22 mouse cellular contexts compared by ENCODE assay signal in genomic region chr2:130297580-130297979, GRCm38 (mm10). TPM values are rescaled to one million over a fixed set of nuclear protein-coding genes. Genes with fewer than 3 reads are reported as not detected.
DNase-seq lines count a peak whose midpoint lies in the region; ATAC-seq and TF ChIP-seq lines count a peak whose summit lies in the region.
"Had no signal": no experiment of that assay in that cellular context is flagged by ENCODE, and none has a peak within 500 bp of the region (broad histone marks: within the 10 kb centered on the region; RNA-seq: fewer than 3 reads in every experiment).

No protein-coding gene starts in this region.

- 87% methylated on average over 9 of the region's 9 CpGs for WGBS in forebrain, embryonic 13.5 days
- 84% methylated on average over 9 of the region's 9 CpGs for WGBS in forebrain, embryonic 10.5 days
- 80% methylated on average over 9 of the region's 9 CpGs for WGBS in midbrain, embryonic 11.5 days
- WGBS in midbrain, postnatal 0 days = 83% methylated on average over 9 of the region's 9 CpGs
- 74% methylated on average over 9 of the region's 9 CpGs for WGBS in embryonic facial prominence, embryonic 14.5 days

- TF ChIP-seq CTCF in midbrain, postnatal 0 days (IDR thresholded peaks at IDR 0.05) = no peak

- H3K4me1 ChIP-seq in forebrain, embryonic 13.5 days = peaks cover 34% of the 10 kb centered on the region
- peaks cover 50% of the 10 kb centered on the region for H3K4me1 ChIP-seq in forebrain, embryonic 10.5 days
- peaks cover 24% of the 10 kb centered on the region for H3K4me1 ChIP-seq in midbrain, embryonic 11.5 days (ENCODE audit: control insufficient read depth, insufficient read depth, low read length)
- H3K4me1 ChIP-seq in midbrain, postnatal 0 days (ENCODE audit: insufficient read depth, low read length) = peaks cover 4% of the 10 kb centered on the region; the same call in 1 of the 2 replicates
- H3K4me1 ChIP-seq in embryonic facial prominence, embryonic 14.5 days (ENCODE audit: control insufficient read depth, insufficient read depth, low read length) = peaks cover 14% of the 10 kb centered on the region

- peaks cover 26% of the 10 kb centered on the region for H3K36me3 ChIP-seq in forebrain, embryonic 13.5 days (ENCODE audit: poor library complexity, severe bottlenecking)
- H3K36me3 ChIP-seq in forebrain, embryonic 10.5 days (replicated peaks) = peaks cover 9% of the 10 kb centered on the region
- H3K36me3 ChIP-seq in midbrain, embryonic 11.5 days (ENCODE audit: control insufficient read depth, insufficient read depth, low read length) = no peaks in the 10 kb centered on the region; the same call in 1 of the 2 replicates
- H3K36me3 ChIP-seq in midbrain, postnatal 0 days (ENCODE audit: insufficient read depth, low read length) = peaks cover 8% of the 10 kb centered on the region
- H3K36me3 ChIP-seq in embryonic facial prominence, embryonic 14.5 days (ENCODE audit: control insufficient read depth, insufficient read depth, low read length) = no peaks in the 10 kb centered on the region
- H3K36me3 ChIP-seq: embryonic facial prominence, embryonic 15.5 days; forebrain, embryonic 15.5 days; hindbrain, embryonic 12.5 days; hindbrain, embryonic 15.5 days had no signal

- H3K9ac ChIP-seq in forebrain, embryonic 13.5 days = no peak overlapping the region
- no peak overlapping the region for H3K9ac ChIP-seq in midbrain, embryonic 11.5 days (ENCODE audit: low read length)
- no peak overlapping the region for H3K9ac ChIP-seq in midbrain, postnatal 0 days (replicated peaks; ENCODE audit: low read length, poor library complexity, severe bottlenecking)
- no peak overlapping the region for H3K9ac ChIP-seq in embryonic facial prominence, embryonic 14.5 days (ENCODE audit: low read depth, low read length)
- H3K9ac ChIP-seq: embryonic facial prominence, embryonic 15.5 days; forebrain, embryonic 15.5 days; hindbrain, embryonic 12.5 days; hindbrain, embryonic 15.5 days had no signal

- no peak for ATAC-seq in forebrain, embryonic 13.5 days
- no peak for ATAC-seq in midbrain, embryonic 11.5 days (ENCODE audit: low FRiP score)
- no peak for ATAC-seq in midbrain, postnatal 0 days (ENCODE audit: low FRiP score)
- no peak for ATAC-seq in embryonic facial prominence, embryonic 14.5 days (ENCODE audit: low read depth)
- ATAC-seq: CD4-positive, CD25-positive, alpha-beta regulatory T cell, adult 4 months; forebrain, embryonic 15.5 days had no signal

- no peaks in the 10 kb centered on the region for H3K9me3 ChIP-seq in forebrain, embryonic 13.5 days (replicated peaks)
- no peaks in the 10 kb centered on the region for H3K9me3 ChIP-seq in forebrain, embryonic 10.5 days
- H3K9me3 ChIP-seq in midbrain, embryonic 11.5 days (ENCODE audit: control insufficient read depth, low read length) = no peaks in the 10 kb centered on the region
- H3K9me3 ChIP-seq in midbrain, postnatal 0 days (ENCODE audit: low read length) = no peaks in the 10 kb centered on the region
- no peaks in the 10 kb centered on the region for H3K9me3 ChIP-seq in embryonic facial prominence, embryonic 14.5 days (ENCODE audit: control insufficient read depth, low read length)
- H3K9me3 ChIP-seq: embryonic facial prominence, embryonic 15.5 days; forebrain, embryonic 15.5 days; heart, embryonic 10.5 days; hindbrain, embryonic 12.5 days; hindbrain, embryonic 15.5 days had no signal

- no peak overlapping the region for H3K27ac ChIP-seq in forebrain, embryonic 13.5 days
- H3K27ac ChIP-seq in forebrain, embryonic 10.5 days = no peak overlapping the region
- no peak overlapping the region for H3K27ac ChIP-seq in midbrain, embryonic 11.5 days (ENCODE audit: low read depth, low read length)
- no peak overlapping the region for H3K27ac ChIP-seq in midbrain, postnatal 0 days (ENCODE audit: low read depth, low read length)
- H3K27ac ChIP-seq in embryonic facial prominence, embryonic 14.5 days (replicated peaks; ENCODE audit: low read depth, low read length) = no peak overlapping the region
- H3K27ac ChIP-seq: embryonic facial prominence, embryonic 15.5 days; forebrain, embryonic 15.5 days; heart, adult 2 months; heart, embryonic 10.5 days; hindbrain, embryonic 12.5 days; hindbrain, embryonic 15.5 days had no signal

- DNase-seq in forebrain, embryonic 10.5 days (ENCODE audit: extremely low spot score, low spot score) = no peak
- peak; percentile 76 for DNase-seq in midbrain, embryonic 11.5 days (ENCODE audit: low spot score, missing footprints)
- DNase-seq in midbrain, postnatal 0 days (ENCODE audit: low spot score) = no peak
- DNase-seq in embryonic facial prominence, embryonic 14.5 days (ENCODE audit: low spot score) = no peak
- no peak for DNase-seq in spleen, postnatal 36 days (ENCODE audit: low spot score in 2 of 2)
- DNase-seq: adrenal gland, adult 2 months; adrenal gland, postnatal 14 days; cerebellum, adult 11 months; cerebellum, adult 2 months; cerebellum, adult 9-11 months; cerebellum, postnatal 25 days; gastrocnemius, postnatal 25 days; heart, adult 2 months had no signal

- H3K27me3 ChIP-seq in forebrain, embryonic 13.5 days = peaks cover 8% of the 10 kb centered on the region
- H3K27me3 ChIP-seq in forebrain, embryonic 10.5 days (ENCODE audit: poor library complexity, severe bottlenecking) = peaks cover 57% of the 10 kb centered on the region
- peaks cover 5% of the 10 kb centered on the region for H3K27me3 ChIP-seq in midbrain, embryonic 11.5 days (ENCODE audit: control insufficient read depth, insufficient read depth, low read length)
- no peaks in the 10 kb centered on the region for H3K27me3 ChIP-seq in midbrain, postnatal 0 days (ENCODE audit: insufficient read depth, low read length)
- no peaks in the 10 kb centered on the region; the same call in 1 of the 2 replicates for H3K27me3 ChIP-seq in embryonic facial prominence, embryonic 14.5 days (replicated peaks; ENCODE audit: control insufficient read depth, insufficient read depth, low read length)
- H3K27me3 ChIP-seq: forebrain, embryonic 15.5 days; hindbrain, embryonic 15.5 days had no signal

- peak overlapping the region; percentile 70 for H3K4me2 ChIP-seq in forebrain, embryonic 13.5 days
- H3K4me2 ChIP-seq in midbrain, embryonic 11.5 days = no peak overlapping the region
- H3K4me2 ChIP-seq in midbrain, postnatal 0 days (ENCODE audit: low read depth, low read length, poor library complexity, severe bottlenecking) = no peak overlapping the region
- 0 out of 2 replicates have a peak overlapping the region, but pooled peaks have one; percentile 78 for H3K4me2 ChIP-seq in embryonic facial prominence, embryonic 14.5 days (ENCODE audit: low read depth, low read length)
- H3K4me2 ChIP-seq: forebrain, embryonic 15.5 days had no signal

- no peak overlapping the region for H3K4me3 ChIP-seq in forebrain, embryonic 13.5 days
- H3K4me3 ChIP-seq in forebrain, embryonic 10.5 days = no peak overlapping the region
- no peak overlapping the region for H3K4me3 ChIP-seq in midbrain, embryonic 11.5 days (ENCODE audit: low read depth, low read length)
- no peak overlapping the region for H3K4me3 ChIP-seq in midbrain, postnatal 0 days (ENCODE audit: low read depth, low read length)
- no peak overlapping the region for H3K4me3 ChIP-seq in embryonic facial prominence, embryonic 14.5 days (ENCODE audit: low read depth, low read length)
- H3K4me3 ChIP-seq: heart, adult 2 months; heart, embryonic 10.5 days had no signal

RNA-seq across cellular contexts. Expression of gene Ebf4, which starts 2.6 kb away (rescaled TPM):
- 2.1 and 2.6 TPM in 2 replicates for polyA plus RNA-seq in forebrain, embryonic 13.5 days (2015; fragmentation: Nextera tagmentation; extraction: Ambion mirVana)
- polyA plus RNA-seq in forebrain, embryonic 10.5 days (2016; fragmentation: Nextera tagmentation; extraction: Ambion mirVana) = 0.79 and 0.80 TPM in 2 replicates
- polyA plus RNA-seq in midbrain, embryonic 11.5 days (2014; fragmentation: Nextera tagmentation; extraction: Ambion mirVana) = 1.3 and 1.8 TPM in 2 replicates
- 17.2 and 22.5 TPM in 2 replicates for total RNA-seq in midbrain, postnatal 0 days (2014; rRNA removed)
- polyA plus RNA-seq in midbrain, postnatal 0 days (2015; fragmentation: Nextera tagmentation; extraction: Ambion mirVana) = 6.3 and 6.7 TPM in 2 replicates
- polyA plus RNA-seq in embryonic facial prominence, embryonic 14.5 days (2014; fragmentation: Nextera tagmentation; extraction: Ambion mirVana) = 4.2 and 5.1 TPM in 2 replicates
- total RNA-seq: common myeloid progenitor, adult 5-6 weeks; hematopoietic stem cell, adult 5-6 weeks had no signal
- polyA plus RNA-seq: CD4-positive, CD25-positive, alpha-beta regulatory T cell, adult 4 months had no signal

RNA-seq across cellular contexts. Expression of gene Idh3b, which starts 13.2 kb away (rescaled TPM):
- 153 and 172 TPM in 2 replicates for polyA plus RNA-seq in forebrain, embryonic 13.5 days (2015; fragmentation: Nextera tagmentation; extraction: Ambion mirVana)
- polyA plus RNA-seq in forebrain, embryonic 10.5 days (2016; fragmentation: Nextera tagmentation; extraction: Ambion mirVana) = 136 and 139 TPM in 2 replicates
- 145 and 150 TPM in 2 replicates for polyA plus RNA-seq in midbrain, embryonic 11.5 days (2014; fragmentation: Nextera tagmentation; extraction: Ambion mirVana)
- 141 and 149 TPM in 2 replicates for total RNA-seq in midbrain, postnatal 0 days (2014; rRNA removed)
- polyA plus RNA-seq in midbrain, postnatal 0 days (2015; fragmentation: Nextera tagmentation; extraction: Ambion mirVana) = 176 and 194 TPM in 2 replicates
- polyA plus RNA-seq in embryonic facial prominence, embryonic 14.5 days (2014; fragmentation: Nextera tagmentation; extraction: Ambion mirVana) = 159 and 166 TPM in 2 replicates

RNA-seq across cellular contexts. Expression of gene Nop56, which starts 23.4 kb away (rescaled TPM):
- polyA plus RNA-seq in forebrain, embryonic 13.5 days (2015; fragmentation: Nextera tagmentation; extraction: Ambion mirVana) = 288 and 308 TPM in 2 replicates
- 501 and 511 TPM in 2 replicates for polyA plus RNA-seq in forebrain, embryonic 10.5 days (2016; fragmentation: Nextera tagmentation; extraction: Ambion mirVana)
- 335 and 341 TPM in 2 replicates for polyA plus RNA-seq in midbrain, embryonic 11.5 days (2014; fragmentation: Nextera tagmentation; extraction: Ambion mirVana)
- total RNA-seq in midbrain, postnatal 0 days (2014; rRNA removed) = 104 and 139 TPM in 2 replicates
- polyA plus RNA-seq in midbrain, postnatal 0 days (2015; fragmentation: Nextera tagmentation; extraction: Ambion mirVana) = 259 and 302 TPM in 2 replicates
- 229 and 230 TPM in 2 replicates for polyA plus RNA-seq in embryonic facial prominence, embryonic 14.5 days (2014; fragmentation: Nextera tagmentation; extraction: Ambion mirVana)

Comparison
In these comparisons a context has a peak if more than half of its experiments do, and no peak if none do; other contexts are left out.
1. H3K4me2 ChIP-seq: peak in forebrain, embryonic 13.5 days (single experiment) and embryonic facial prominence, embryonic 14.5 days (single experiment); none in midbrain, embryonic 11.5 days (single experiment) and midbrain, postnatal 0 days (single experiment).